Mouse (Mus musculus): ENCODE results near the gene Zic1.

Zic1 gene

GRCm38 (mm10) chr9:91364971-91365501 lies 574 bp downstream of the Zic1 start:
- TF ChIP-seq GATA4 (IDR thresholded peaks at IDR 0.05; ENCODE audit: insufficient replicate concordance, low read length): no peak

- TF ChIP-seq GATA4 (IDR thresholded peaks at IDR 0.05; ENCODE audit: insufficient replicate concordance, low read length): no peak
Observed at GRCm38 (mm10) chr9:91364127-91364970, 1.3 kb downstream of the Zic1 start.

GRCm38 (mm10) chr9:91363814-91364126 lies 1.8 kb downstream of the Zic1 start:
- no peak for TF ChIP-seq GATA4 (IDR thresholded peaks at IDR 0.05; ENCODE audit: insufficient replicate concordance, low read length)

GRCm38 (mm10) chr9:91363011-91363730 lies 2.4 kb downstream of the Zic1 start:
- no peak for TF ChIP-seq GATA4 (IDR thresholded peaks at IDR 0.05; ENCODE audit: insufficient replicate concordance, low read length)

DNA sequence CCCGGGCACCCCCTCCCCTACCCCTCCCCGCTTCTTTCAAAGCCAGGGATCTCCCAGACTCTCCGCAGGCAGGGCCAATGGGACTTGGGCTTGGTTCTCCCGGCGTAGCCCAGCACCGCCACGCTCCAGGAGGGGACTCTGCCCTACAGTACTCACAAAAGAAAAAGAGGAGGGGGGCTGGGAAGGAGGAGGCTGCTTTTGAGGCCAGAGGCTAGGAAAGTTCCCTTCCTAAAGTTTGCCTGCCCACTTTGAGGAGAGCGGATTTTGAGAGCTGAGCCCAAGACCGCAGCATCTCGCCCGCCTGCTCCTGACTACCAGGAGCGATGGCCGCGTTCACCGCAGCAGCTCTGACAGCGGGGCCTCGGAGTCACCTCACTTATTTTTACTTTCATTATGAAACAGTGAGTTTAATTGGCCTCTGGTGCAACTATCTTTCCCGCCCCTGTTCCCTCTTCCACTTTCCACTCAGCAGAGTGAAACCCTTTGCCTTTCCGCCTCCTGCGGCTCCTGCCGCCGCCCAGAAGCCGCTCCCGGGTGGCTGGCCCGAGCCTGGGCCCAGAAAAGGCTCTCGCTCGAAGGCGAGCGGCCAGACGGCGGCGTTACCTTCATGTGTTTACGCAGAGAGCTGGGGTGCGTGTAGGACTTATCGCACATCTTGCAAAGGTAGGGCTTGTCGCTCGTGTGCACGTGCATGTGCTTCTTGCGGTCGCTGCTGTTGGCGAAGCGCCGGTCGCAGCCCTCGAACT lies 3.6 kb downstream of the Zic1 start, which contains the start of gene Zic4:
Gene Zic4, plus strand, starts transcription at position 558 of the 746 bp plus-strand sequence.
- TF ChIP-seq GATA4 (IDR thresholded peaks at IDR 0.05; ENCODE audit: insufficient replicate concordance, low read length): no peak

DNA sequence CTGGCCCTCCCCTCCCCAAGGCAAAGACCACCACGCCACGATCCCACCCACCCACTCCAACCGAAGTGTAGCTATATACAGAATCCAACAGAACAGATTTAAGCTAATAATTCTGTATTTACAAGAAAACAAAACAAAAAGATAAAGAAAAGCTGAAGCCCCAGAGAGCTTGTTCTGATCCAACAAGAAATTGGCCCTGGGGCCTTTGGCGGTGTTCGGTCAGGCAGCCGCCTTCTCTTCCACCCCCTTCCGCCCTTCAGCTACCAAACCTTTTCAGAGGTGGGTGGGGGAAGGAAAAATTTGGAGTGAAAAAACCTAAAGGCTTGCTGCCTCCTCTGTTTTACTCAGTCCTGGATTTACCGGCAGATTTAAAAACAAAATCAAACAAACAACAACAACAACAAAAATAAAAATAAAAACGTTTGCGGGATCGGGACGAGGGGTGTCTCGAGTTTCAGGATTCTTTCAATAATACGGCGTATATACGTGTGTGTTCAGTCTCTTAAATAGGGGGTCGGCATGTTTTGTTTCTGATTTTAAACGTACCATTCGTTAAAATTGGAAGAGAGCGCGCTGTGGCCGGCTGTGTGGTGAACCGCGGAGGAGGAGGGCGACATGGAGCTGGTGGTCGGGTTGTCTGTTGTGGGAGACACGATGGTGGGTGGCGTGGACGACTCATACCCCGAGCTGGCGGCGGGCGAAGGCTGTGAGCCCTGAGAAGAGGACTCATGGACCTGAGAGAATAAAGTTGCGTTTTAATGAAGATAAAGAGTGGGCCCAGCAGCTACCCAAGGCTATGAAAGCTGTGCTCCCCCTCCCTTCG lies 4.4 kb downstream of the Zic1 start:
- TF ChIP-seq GATA4 (IDR thresholded peaks at IDR 0.05; ENCODE audit: insufficient replicate concordance, low read length): no peak

GRCm38 (mm10) chr9:91360151-91361032 lies 5.2 kb downstream of the Zic1 start:
- TF ChIP-seq GATA4 (IDR thresholded peaks at IDR 0.05; ENCODE audit: insufficient replicate concordance, low read length): no peak

GRCm38 (mm10) chr9:91358851-91359687 lies 6.5 kb downstream of the Zic1 start:
- no peak for TF ChIP-seq GATA4 (IDR thresholded peaks at IDR 0.05; ENCODE audit: insufficient replicate concordance, low read length)

DNA sequence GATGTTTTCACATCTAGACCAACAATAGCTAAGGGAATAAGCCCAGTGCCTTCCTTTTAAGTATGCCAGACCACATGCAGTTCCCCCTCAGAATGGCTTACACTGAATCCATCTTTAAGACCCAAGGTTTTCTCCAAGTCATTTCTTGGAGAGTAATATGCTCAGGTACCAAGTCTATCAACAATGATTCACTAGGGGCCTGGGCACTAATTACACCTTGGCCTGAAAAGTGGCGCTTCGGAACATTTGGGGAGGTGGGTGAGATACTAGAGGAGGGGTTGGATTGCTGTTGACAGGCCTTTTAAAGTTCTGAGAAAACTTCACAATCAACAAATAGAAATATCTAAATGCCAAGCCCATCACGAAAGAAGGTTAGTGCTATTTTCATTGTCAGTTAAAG lies 8.3 kb downstream of the Zic1 start:
- no peak for TF ChIP-seq GATA4 (IDR thresholded peaks at IDR 0.05; ENCODE audit: insufficient replicate concordance, low read length)

DNA sequence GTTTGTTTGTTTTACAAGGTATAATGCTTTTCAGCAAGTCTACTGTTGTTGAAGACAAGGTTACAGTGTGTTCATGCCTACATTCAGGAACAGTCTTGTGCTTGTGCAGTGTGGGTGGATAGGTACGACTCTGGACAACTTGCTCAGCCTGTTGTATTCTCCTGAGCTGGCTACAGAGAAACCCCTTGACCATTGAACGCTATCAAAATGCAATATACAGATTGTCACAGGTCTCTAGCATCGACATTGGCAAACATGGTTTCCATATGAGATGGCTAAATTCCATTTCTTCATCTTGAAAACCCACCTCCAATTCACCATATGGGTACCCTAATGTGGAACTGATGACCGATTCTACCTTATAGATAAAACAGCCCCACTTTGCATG lies 9.3 kb downstream of the Zic1 start:
- TF ChIP-seq GATA4 (IDR thresholded peaks at IDR 0.05; ENCODE audit: insufficient replicate concordance, low read length): no peak

GRCm38 (mm10) chr9:91355629-91356352 lies 9.8 kb downstream of the Zic1 start:
- no peak for TF ChIP-seq GATA4 (IDR thresholded peaks at IDR 0.05; ENCODE audit: insufficient replicate concordance, low read length)

GRCm38 (mm10) chr9:91355270-91355589 lies 10.4 kb downstream of the Zic1 start:
- TF ChIP-seq GATA4 (IDR thresholded peaks at IDR 0.05; ENCODE audit: insufficient replicate concordance, low read length): no peak
